Mouse (Mus musculus): Measurements from ENCODE around the gene Ehf.

DNA sequence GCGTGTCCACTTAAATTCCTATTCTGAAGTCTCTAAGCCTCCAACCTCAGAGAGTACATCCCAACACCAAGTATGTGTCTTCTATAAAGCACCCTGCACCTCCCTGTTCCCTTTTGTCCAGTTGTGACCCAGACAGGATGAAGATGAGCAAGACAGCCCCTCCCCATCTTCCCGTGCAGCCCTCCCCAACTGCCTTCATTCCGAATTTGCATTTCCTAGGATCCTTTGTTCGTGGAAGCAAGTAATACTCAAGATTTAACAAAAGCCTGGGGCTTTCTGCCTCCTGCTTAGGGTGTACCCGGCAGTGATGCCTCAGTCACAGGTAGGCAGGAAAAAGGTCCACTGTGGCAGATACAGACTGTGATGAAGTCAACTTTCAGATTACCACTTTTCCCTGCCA, 7.6 kb upstream of the Ehf start:
- TF ChIP-seq POLR2A (IDR thresholded peaks at IDR 0.05; ENCODE audit: borderline replicate concordance, low read depth, low read length) (no peak), CTCF (IDR thresholded peaks at IDR 0.05; ENCODE audit: low read depth, low read length) (no peak)
